Mouse (Mus musculus) left cerebral cortex, postnatal 10 days (tissue): ENCODE measurements at regions not wholly inside any gene's neighbourhood (a gene's known extent, or its start where the extent isn't known, plus 50 kb on each side); places are given as distances from the start of the nearest gene placed in this dataset.

Source experiments
- DNase-seq, 2 experiments: peaks; one replicate each; pipeline ENCODE4 v3.0.0; 2021 to 2022; ENCODE audit warnings: low spot score in 2 of 2, mixed read lengths in 1 of 2; ENCODE audit errors: extremely low spot score in 1 of 2
- intact Hi-C: fragments of 180-260 bp; cut with DNase I; formaldehyde crosslinking; loops from one replicate; pipeline ENCODE4 v1.15.1; 2025

- intact Hi-C loops = no loop called here
- DNase-seq = no peak
Measured at GRCm38 (mm10) chr15:40568701-40569100, 434.5 kb downstream of the 9330182O14Rik start.
